Mouse (Mus musculus) layer of hippocampus, adult 9-10 months (tissue): ENCODE measurements around the gene Jade3.
"Not testable (repeated sequence)": the region's sequence is repeated elsewhere in the genome, so short reads cannot be mapped to it uniquely, and the experiment has no call there.

ENCODE experiments used
- DNase-seq: peaks from one replicate; pipeline ENCODE4 v3.0.0; 2022; ENCODE audit warnings: low spot score

Gene Jade3

GRCm38 (mm10) chrX:20425140-20425838 lies at the start of gene Jade3:
Gene Jade3, plus strand, starts transcription at chrX:20425688.
- DNase-seq, result no peak

DNA sequence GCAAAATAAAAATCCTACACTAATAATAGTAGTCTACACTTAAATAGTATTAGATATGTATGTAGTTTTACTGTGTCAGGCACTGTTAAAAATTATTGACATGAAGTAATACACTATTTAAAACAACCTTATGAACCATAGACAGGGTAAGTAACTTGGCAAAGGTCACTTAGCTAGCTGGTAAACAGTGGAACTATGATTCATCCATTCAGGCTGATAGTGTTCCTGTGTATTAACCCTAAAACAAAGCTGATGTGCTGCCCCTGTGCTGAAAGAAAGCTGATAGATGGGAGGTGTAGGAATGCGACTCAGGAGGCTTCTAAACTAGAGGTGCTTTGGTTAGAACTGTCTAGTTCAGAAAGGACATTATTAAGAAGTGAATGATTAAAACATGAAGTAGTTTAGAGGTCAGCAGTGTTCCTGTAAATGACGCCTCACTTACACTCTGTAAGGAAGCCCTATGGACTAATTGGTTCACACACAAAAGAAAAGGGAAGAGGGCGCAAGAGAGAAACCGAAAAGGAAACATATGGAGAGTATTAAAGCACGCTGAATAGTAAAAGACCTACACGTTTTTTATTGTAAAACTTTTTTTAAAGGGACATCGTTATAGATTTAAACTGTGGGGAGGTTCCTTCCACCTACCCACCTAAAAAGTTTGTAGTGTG lies 46.0 kb upstream of the Jade3 start:
- DNase-seq, result no peak

DNA sequence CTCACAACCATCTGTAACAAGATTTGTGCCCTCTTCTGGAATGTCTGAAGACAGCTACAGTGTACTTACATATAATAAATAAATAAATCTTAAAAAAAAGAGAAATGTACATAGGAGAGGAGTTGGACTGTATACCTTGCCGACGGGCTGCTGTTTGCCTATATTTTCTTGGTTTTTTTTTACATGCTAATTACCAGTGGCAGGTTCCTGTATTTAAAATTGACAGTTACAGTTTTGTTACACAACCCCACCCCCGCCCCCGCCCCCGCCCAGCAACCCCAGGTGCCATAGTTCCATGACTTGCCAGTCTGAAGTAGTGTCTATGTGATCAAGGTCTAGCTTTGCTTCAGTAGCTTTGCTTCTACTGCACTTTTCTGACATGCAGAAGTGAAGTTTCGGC lies 43.2 kb upstream of the Jade3 start:
- DNase-seq, result no peak

DNA sequence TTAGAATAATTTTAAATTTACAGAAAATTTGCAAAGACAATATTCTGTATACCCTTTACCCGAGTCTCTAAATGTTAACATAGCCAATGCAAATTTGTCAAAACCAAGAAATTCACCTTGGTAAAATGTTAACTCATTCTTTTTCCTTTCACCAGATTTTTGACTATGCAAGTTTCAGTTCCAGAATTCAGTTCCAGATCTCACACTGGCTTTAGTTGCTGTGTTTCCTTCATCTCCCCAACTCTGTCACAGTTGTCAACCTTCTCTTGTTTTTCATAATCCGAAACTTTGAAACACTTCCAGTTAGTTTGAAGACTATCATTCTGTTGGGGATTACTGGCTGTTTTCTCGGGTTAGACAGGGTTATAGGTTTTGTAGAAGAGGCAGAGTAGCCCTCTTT lies 38.5 kb upstream of the Jade3 start:
- no peak for DNase-seq

GRCm38 (mm10) chrX:20391964-20392363 lies 33.5 kb upstream of the Jade3 start:
- not testable (repeated sequence) for DNase-seq

GRCm38 (mm10) chrX:20392942-20393341 lies 32.5 kb upstream of the Jade3 start:
- no peak for DNase-seq

DNA sequence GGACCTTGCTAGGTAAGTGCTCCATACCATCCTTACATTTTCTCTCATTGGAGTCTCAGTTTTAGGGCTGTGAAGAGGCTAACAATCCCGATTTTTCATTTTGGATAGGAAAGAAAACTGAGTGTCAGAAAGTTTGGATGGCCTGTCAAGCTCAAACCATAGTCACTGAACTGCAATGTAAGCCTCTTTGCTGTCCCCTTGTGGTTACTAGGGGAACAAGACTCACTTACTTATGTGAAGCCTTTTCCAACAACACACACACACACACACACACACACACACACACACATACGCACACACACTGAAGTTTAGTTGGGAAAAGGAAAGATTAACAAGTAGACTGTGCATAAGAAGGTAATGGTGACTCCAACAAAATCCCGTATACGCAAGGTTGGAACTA lies 21.4 kb upstream of the Jade3 start:
- no peak for DNase-seq

DNA sequence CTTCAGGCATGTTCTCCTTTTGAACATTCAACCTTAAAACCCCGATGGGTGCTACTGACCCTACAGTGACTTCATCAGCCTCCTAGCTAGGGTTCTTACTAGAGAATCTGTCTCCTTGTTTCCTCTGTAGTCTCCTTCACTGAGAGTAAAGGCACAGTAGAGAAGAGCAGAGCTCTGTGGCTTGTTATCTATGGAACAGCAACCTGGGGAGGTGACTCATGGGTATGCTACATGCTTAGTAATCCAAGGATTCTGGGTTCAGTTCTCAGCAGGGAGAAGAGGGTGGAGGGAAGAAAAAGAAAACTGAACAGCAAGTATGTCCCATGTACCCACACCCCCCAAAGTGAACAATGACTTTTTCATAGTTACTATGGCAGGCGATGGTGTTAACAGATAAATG lies 18.6 kb upstream of the Jade3 start:
- no peak for DNase-seq

GRCm38 (mm10) chrX:20407676-20408075 lies 17.8 kb upstream of the Jade3 start:
- no peak for DNase-seq

GRCm38 (mm10) chrX:20411382-20411781 lies 14.1 kb upstream of the Jade3 start:
- DNase-seq, result no peak

- DNase-seq, result no peak
Observed at GRCm38 (mm10) chrX:20412221-20412620, 13.3 kb upstream of the Jade3 start.

DNA sequence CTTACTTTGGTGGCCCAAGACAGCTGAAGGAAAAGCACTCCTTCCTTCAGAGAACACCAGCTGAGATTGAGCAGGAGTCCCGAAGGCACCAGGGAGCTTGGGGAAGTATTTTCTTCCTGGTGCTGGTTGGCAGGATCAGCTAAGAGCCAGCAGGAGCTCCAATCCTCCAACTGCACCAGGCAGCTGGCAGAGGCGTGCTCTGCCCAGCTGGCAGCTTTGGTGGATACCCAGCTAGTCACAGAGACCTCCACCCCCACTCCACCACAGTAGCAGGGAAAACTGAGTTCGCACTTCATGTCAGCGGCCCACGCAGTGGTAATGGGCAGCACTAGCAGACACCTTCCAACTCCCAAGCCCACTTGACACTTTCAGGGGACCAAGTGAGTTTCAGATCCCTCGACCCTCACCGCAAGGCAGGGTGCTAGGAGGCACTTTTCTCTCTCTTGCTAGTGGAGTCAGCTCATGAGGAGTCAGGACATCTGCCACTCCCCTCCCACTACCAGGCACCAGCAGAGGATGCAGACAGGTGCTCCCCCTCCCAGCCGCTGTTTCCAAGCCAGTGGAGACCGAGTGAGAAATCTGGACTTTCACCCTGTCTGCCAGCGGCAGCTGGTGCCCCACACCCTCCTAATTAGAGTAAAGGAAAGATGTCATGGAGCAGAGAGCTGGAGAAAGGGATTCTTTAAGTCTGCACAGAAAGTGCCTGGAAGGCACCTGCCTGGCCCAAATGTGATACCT lies 10.4 kb upstream of the Jade3 start:
- no peak for DNase-seq

DNA sequence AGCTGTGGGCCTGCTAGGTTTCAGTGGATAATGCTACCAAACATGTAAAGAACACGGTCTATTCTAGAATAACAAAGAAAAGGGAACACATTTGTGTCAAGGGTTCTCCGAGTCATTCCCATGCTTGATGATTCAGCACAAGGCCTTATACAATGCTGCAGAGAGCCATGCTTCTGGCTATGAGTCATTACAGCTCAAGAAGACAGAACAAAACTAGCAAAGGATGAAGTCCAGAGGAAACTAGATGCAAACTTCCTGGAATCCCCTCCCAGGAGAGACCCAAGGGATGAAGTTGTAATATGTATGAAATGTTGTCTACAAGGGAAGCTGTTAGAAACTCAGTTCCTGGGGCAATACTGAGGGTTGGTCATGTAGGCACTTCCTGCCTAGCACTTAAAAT lies 7.0 kb upstream of the Jade3 start:
- DNase-seq, result no peak

DNA sequence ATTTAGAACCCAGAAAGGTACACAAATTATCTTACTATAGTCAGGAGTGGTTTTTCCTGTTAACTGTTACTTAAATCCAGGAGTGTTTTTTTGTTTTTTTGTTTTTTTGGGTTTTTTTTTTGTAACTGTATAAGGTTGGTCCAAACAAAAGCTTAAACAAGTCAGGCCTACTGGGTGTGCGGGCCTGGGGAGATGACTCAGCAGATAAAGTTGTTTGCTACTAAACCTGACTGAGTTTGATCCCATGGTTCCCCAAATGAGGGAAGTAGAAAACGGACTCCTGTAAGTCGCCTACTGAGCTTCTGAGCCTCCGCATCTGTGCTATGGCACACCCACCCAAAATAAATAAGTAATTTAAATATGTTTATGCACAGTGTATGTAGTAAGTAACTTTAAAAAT lies 6.0 kb upstream of the Jade3 start:
- DNase-seq, result no peak

DNA sequence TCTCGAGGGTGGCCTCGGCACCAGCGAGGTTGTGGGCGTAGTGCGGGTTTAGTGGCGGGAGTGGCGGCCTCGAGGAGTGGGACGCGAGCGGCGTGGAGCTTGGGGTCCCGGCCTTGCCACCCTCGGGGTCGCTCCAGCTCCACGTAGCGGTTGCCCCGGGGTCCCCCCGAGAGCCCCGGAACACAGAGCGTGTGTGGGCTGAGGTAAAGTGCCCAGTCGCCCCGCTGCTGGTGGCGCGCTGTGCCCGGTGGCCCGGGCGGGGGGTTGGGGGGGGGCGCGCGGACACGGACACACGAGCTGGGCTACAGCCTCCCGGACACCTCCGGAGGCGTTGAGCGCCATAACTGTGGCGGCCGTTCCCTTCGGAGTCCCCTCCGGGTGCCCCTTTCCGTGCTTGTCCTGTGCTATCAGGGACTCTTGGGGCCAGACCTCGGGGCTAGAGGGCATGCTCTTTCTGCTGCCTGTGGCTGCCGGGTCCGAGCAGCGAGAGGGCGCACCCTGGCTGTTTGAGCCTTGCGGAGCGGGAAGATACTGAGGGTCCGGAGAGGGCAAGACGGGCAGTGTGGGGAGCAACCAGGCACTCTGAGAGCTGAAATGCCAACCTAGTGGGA lies 456 bp downstream of the Jade3 start:
- no peak for DNase-seq

- DNase-seq, result no peak
Observed at GRCm38 (mm10) chrX:20483213-20483612, 57.7 kb downstream of the Jade3 start.

DNA sequence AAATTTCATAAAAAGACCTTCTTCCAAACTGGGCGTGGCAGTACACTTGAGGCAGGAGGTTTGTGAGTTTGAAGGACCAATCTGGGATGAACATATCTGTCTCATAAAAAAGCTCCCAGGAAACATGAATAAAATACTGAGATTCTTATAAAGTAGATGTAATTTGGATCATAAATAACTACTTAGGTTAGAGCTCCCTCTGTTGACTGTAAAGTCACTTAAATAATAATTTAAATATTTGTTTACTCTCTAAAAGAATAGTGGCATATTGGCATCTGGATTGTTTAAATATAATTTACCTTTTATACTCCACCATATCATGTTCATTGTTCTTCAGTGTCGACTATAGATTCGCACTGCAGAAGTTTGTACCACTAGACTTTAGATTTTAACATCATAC lies 72.2 kb downstream of the Jade3 start:
- no peak for DNase-seq

GRCm38 (mm10) chrX:20520290-20520939 lies 94.9 kb downstream of the Jade3 start:
- DNase-seq, result no peak

DNA sequence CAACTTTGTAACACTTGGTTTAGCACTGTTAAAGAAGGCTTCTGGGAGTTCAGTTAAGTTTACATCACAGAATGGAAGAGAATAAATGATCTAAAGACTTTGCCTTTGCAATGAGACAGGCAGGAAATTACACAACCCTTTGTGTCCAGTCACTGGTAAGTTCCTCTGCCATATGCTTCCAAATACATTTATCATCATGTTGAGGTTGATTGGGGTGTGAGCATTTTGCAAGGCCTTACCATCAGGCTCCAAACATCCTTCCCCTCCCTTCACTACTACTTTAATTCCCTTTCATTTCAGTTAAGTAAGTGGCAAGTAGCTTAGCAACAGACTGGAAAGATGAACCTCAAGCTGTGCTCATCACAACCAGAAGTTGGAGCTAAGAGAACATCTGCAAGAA lies 96.1 kb downstream of the Jade3 start:
- DNase-seq, result no peak

DNA sequence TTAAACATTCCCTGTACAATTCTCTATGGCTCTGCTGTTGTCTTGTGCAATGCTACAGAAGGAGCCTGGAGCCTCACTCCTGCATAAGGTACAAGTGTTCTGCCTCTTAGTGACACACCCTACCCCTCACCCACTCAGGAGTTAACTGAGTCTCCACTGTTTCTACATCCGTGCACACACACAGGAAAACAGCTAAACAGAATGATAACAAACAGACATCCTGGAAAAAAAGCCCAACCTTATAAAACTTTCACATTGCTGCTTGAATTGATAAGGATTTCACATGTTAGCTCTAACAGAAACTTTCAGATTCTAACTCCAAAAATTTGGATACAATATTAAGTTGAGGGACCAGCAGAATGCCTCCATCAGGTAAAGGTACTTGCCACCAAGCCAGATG lies 107.1 kb downstream of the Jade3 start:
- DNase-seq, result no peak

- no peak for DNase-seq
Observed at GRCm38 (mm10) chrX:20543867-20544266, 118.4 kb downstream of the Jade3 start.

DNA sequence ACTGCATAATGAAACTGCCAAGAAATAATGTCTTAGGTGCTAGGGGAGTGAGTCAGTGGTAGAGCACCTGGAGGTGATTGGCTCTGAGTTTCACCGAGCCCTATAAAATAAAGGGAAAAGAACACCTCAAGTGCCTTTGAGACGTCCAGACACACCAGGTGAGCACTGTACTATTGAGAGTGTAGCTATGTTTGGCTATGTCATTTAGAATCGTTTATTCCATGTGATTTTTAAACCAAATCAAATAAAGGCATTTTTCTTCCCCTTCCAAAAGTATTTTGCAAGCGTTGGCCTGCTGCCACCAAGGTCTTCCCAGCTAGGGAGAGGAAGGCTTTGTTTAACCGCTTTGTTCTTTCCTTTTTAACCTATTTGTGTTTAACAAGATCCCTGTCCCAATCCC lies 122.1 kb downstream of the Jade3 start:
- no peak for DNase-seq
